Mouse (Mus musculus) spleen, postnatal 14 days (tissue): Measurements from ENCODE around the gene Slc16a10.

Source experiments
- DNase-seq, 2 experiments: peaks; one replicate each; pipeline ENCODE4 v3.0.0; 2021 to 2022; ENCODE audit warnings: low spot score in 2 of 2

The Slc16a10 gene

GRCm38 (mm10) chr10:40149584-40150145 is 7.6 kb upstream of the Slc16a10 start:
- no peak for DNase-seq

- DNase-seq = no peak
Measured at GRCm38 (mm10) chr10:40147325-40148059, 5.4 kb upstream of the Slc16a10 start.

- DNase-seq = no peak
Measured at GRCm38 (mm10) chr10:40146451-40146850, 4.4 kb upstream of the Slc16a10 start.

- no peak for DNase-seq
Measured at GRCm38 (mm10) chr10:40144815-40145214, 2.8 kb upstream of the Slc16a10 start.

- no peak for DNase-seq
Measured at GRCm38 (mm10) chr10:40141016-40141851, 824 bp downstream of the Slc16a10 start.

- DNase-seq = no peak
Measured at GRCm38 (mm10) chr10:40139646-40140045, 2.4 kb downstream of the Slc16a10 start.

GRCm38 (mm10) chr10:40135807-40136778 is 6.0 kb downstream of the Slc16a10 start:
- DNase-seq = no peak

GRCm38 (mm10) chr10:40134906-40135305 is 7.2 kb downstream of the Slc16a10 start:
- DNase-seq = no peak

- DNase-seq = no peak
Measured at GRCm38 (mm10) chr10:40133636-40134035, 8.4 kb downstream of the Slc16a10 start.

- peak; percentile 64 to 78 for DNase-seq
Measured at GRCm38 (mm10) chr10:40131690-40132418, 10.2 kb downstream of the Slc16a10 start.

GRCm38 (mm10) chr10:40130126-40130525 is 11.9 kb downstream of the Slc16a10 start:
- no peak for DNase-seq

GRCm38 (mm10) chr10:40129134-40129533 is 12.9 kb downstream of the Slc16a10 start:
- DNase-seq = no peak

GRCm38 (mm10) chr10:40128497-40128896 is 13.6 kb downstream of the Slc16a10 start:
- DNase-seq = no peak

GRCm38 (mm10) chr10:40125200-40125599 is 16.9 kb downstream of the Slc16a10 start:
- DNase-seq = peak; percentile 36 to 49

GRCm38 (mm10) chr10:40124570-40124969 is 17.5 kb downstream of the Slc16a10 start:
- no peak for DNase-seq

- no peak for DNase-seq
Measured at GRCm38 (mm10) chr10:40124096-40124495, 18.0 kb downstream of the Slc16a10 start.

- DNase-seq = no peak
Measured at GRCm38 (mm10) chr10:40119466-40119865, 22.6 kb downstream of the Slc16a10 start.

- DNase-seq = no peak
Measured at GRCm38 (mm10) chr10:40118743-40119387, 23.2 kb downstream of the Slc16a10 start.

GRCm38 (mm10) chr10:40113517-40114085 is 28.5 kb downstream of the Slc16a10 start:
- DNase-seq = no peak

GRCm38 (mm10) chr10:40112256-40112655 is 29.8 kb downstream of the Slc16a10 start:
- no peak for DNase-seq
